ENCODE assay signal across 9 mouse cellular contexts in genomic region chr9:43231805-43232204, GRCm38 (mm10). TPM values are rescaled to one million over a fixed set of nuclear protein-coding genes. Genes with fewer than 3 reads are reported as not detected.
A peak's percentile ranks its signal among the peaks of the same experiment; 100 is the strongest.
DNase-seq lines count a peak whose midpoint lies in the region; ATAC-seq and TF ChIP-seq lines count a peak whose summit lies in the region.
"Had no signal": no experiment of that assay in that cellular context is flagged by ENCODE, and none has a peak within 500 bp of the region (broad histone marks: within the 10 kb centered on the region; RNA-seq: fewer than 3 reads in every experiment).

No protein-coding gene starts in this region.

- no peaks in the 10 kb centered on the region for H3K9me3 ChIP-seq in limb, embryonic 12.5 days
- H3K9me3 ChIP-seq in neural tube, embryonic 15.5 days (replicated peaks): no peaks in the 10 kb centered on the region

- no peak for TF ChIP-seq CTCF in lung, adult 2 months (IDR thresholded peaks at IDR 0.05; ENCODE audit: insufficient read depth, low read length)

- no peak overlapping the region for H3K4me3 ChIP-seq in lung, adult 2 months (replicated peaks; ENCODE audit: extremely low read depth, low read depth, low read length)
- H3K4me3 ChIP-seq in limb, embryonic 12.5 days (replicated peaks): no peak overlapping the region
- H3K4me3 ChIP-seq in neural tube, embryonic 15.5 days (replicated peaks): no peak overlapping the region

- no peaks in the 10 kb centered on the region for H3K27me3 ChIP-seq in limb, embryonic 12.5 days
- 0 out of 2 replicates have a peak, but pooled peaks cover 6% of the 10 kb centered on the region for H3K27me3 ChIP-seq in neural tube, embryonic 15.5 days (replicated peaks)

- peak overlapping the region; percentile 66 for H3K27ac ChIP-seq in limb, embryonic 12.5 days
- H3K27ac ChIP-seq in neural tube, embryonic 15.5 days (replicated peaks): peak overlapping the region; percentile 23; the same call in 1 of the 2 replicates

- peaks cover 86% of the 10 kb centered on the region for H3K36me3 ChIP-seq in limb, embryonic 12.5 days
- no peaks in the 10 kb centered on the region for H3K36me3 ChIP-seq in neural tube, embryonic 15.5 days

- H3K4me2 ChIP-seq in limb, embryonic 12.5 days: no peak overlapping the region
- H3K4me2 ChIP-seq in neural tube, embryonic 15.5 days: no peak overlapping the region

- no peak for TF ChIP-seq POLR2A in lung, adult 2 months (IDR thresholded peaks at IDR 0.05; ENCODE audit: borderline replicate concordance, extremely low read depth, low read depth, low read length)

- peak; percentile 25 to 59 for DNase-seq in lung, adult 18-20 months
- no peak for DNase-seq in lung, adult 2 months
- peak; percentile 78 for DNase-seq in heart, adult 9 months (ENCODE audit: low spot score in 2 of 2)
- no peak for DNase-seq in Muller cell, postnatal 12 days (ENCODE audit: inconsistent ontology term)
- DNase-seq in adrenal gland, adult (ENCODE audit: inconsistent age in 2 of 2, low spot score in 1 of 2): no peak

- H3K9ac ChIP-seq in limb, embryonic 12.5 days (replicated peaks): peak overlapping the region; percentile 23; the same call in 1 of the 2 replicates
- H3K9ac ChIP-seq in neural tube, embryonic 15.5 days (replicated peaks): no peak overlapping the region

- peaks cover 7% of the 10 kb centered on the region; the same call in 1 of the 2 replicates for H3K4me1 ChIP-seq in lung, adult 2 months (ENCODE audit: control insufficient read depth, insufficient read depth, low read length)
- peaks cover 64% of the 10 kb centered on the region for H3K4me1 ChIP-seq in limb, embryonic 12.5 days (replicated peaks)
- peaks cover 20% of the 10 kb centered on the region for H3K4me1 ChIP-seq in neural tube, embryonic 15.5 days

- 36% methylated on average over 4 of the region's 4 CpGs for WGBS in lung, adult 2 months
- WGBS in limb, embryonic 12.5 days: 56% methylated on average over 4 of the region's 4 CpGs
- WGBS in neural tube, embryonic 15.5 days: 76% methylated on average over 4 of the region's 4 CpGs

- ATAC-seq in limb, embryonic 12.5 days (ENCODE audit: insufficient number of reproducible peaks, insufficient read depth, low FRiP score, low TSS enrichment, low read depth): no peak
- ATAC-seq in neural tube, embryonic 15.5 days (ENCODE audit: low FRiP score): no peak
- no peak for ATAC-seq in granulocyte monocyte progenitor cell, adult 5-6 weeks (replicated peaks; ENCODE audit: poor library complexity, severe bottlenecking)

RNA-seq across cellular contexts. Expression of gene Oaf, which starts 7.9 kb away (rescaled TPM):
- 9.2 and 10.1 TPM in 2 replicates for polyA plus RNA-seq in lung, adult 2 months (2012; rRNA removed)
- 100 and 102 TPM in 2 replicates for polyA plus RNA-seq in limb, embryonic 12.5 days (2016; fragmentation: Nextera tagmentation; extraction: Ambion mirVana)
- polyA plus RNA-seq in neural tube, embryonic 15.5 days (2015; fragmentation: Nextera tagmentation; extraction: Ambion mirVana): 9.4 and 16.3 TPM in 2 replicates
- 11.1 and 14.2 TPM in 2 replicates for total RNA-seq in granulocyte monocyte progenitor cell, adult 5-6 weeks (2014; fragmentation: Nextera tagmentation)
- 7.1 and 11.6 TPM in 2 replicates for total RNA-seq in granulocyte monocyte progenitor cell, adult 5-6 weeks (2017)

RNA-seq across cellular contexts. Expression of gene Pou2f3, which starts 21.6 kb away (rescaled TPM):
- 0.07 and 0.46 TPM in 2 replicates for polyA plus RNA-seq in lung, adult 2 months (2012; rRNA removed)
- polyA plus RNA-seq in limb, embryonic 12.5 days (2016; fragmentation: Nextera tagmentation; extraction: Ambion mirVana): not detected in 2 replicates
- 0.47 TPM in 1 of 2 replicates, not detected in the other for polyA plus RNA-seq in neural tube, embryonic 15.5 days (2015; fragmentation: Nextera tagmentation; extraction: Ambion mirVana)
- total RNA-seq in granulocyte monocyte progenitor cell, adult 5-6 weeks (2014; fragmentation: Nextera tagmentation): not detected in 2 replicates
- total RNA-seq in granulocyte monocyte progenitor cell, adult 5-6 weeks (2017): not detected in 2 replicates
- total RNA-seq: megakaryocyte progenitor cell, adult 5-6 weeks had no signal

Comparison
In these comparisons a context has a peak if more than half of its experiments do, and no peak if none do; other contexts are left out.
1. DNase-seq: peak in lung, adult 18-20 months (2 of 2) and heart, adult 9 months (2 of 2); none in lung, adult 2 months (single experiment), Muller cell, postnatal 12 days (single experiment) and adrenal gland, adult (0 of 2).